In the genomic region with DNA sequence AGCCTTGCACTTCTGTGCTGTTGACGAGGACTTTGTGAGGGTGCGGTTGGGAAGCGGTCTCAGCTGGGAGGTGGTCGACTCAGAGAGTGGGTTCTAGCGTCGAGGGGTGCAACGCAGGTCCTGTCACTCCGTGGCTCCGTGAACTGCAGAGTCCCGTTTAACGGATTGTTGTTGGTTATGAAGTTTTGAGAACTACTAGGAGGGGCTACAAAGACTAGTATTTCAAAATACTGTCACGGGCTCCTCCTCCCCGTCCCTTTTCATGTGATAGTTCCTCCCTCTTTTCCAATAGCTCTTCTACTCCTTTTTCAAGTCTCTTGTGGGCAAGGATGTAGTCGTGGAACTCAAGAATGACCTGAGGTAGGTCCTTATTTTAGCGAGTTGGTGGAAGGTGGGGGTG, we compare ENCODE assay signal across 9 mouse cellular contexts. TPM values are rescaled to one million over a fixed set of nuclear protein-coding genes. Genes with fewer than 3 reads are reported as not detected.
DNase-seq lines count a peak whose midpoint lies in the region; ATAC-seq lines count a peak whose summit lies in the region.
"Had no signal": no experiment of that assay in that cellular context is flagged by ENCODE, and none has a peak within 500 bp of the region (broad histone marks: within the 10 kb centered on the region; RNA-seq: fewer than 3 reads in every experiment).

No protein-coding gene starts in this region.

- WGBS in heart, embryonic 16.5 days, result under 1% methylated on average over 15 of the region's 15 CpGs
- WGBS in hindbrain, embryonic 13.5 days, result 0% methylated on average over 15 of the region's 15 CpGs
- WGBS in midbrain, embryonic 11.5 days, result under 1% methylated on average over 15 of the region's 15 CpGs

- H3K27ac ChIP-seq in heart, embryonic 16.5 days (ENCODE audit: low read length), result peak overlapping the region; percentile 94
- H3K27ac ChIP-seq in hindbrain, embryonic 13.5 days, result peak overlapping the region; percentile 97
- peak overlapping the region; percentile 90 for H3K27ac ChIP-seq in midbrain, embryonic 11.5 days (ENCODE audit: low read depth, low read length)

- peak overlapping the region; percentile 89 for H3K9ac ChIP-seq in heart, embryonic 16.5 days (ENCODE audit: low read length)
- peak overlapping the region; percentile 87 for H3K9ac ChIP-seq in hindbrain, embryonic 13.5 days
- peak overlapping the region; percentile 95 for H3K9ac ChIP-seq in midbrain, embryonic 11.5 days (ENCODE audit: low read length)

- peak overlapping the region; percentile 83 for H3K4me2 ChIP-seq in heart, embryonic 16.5 days (ENCODE audit: low read depth, low read length)
- peak overlapping the region; percentile 88 for H3K4me2 ChIP-seq in hindbrain, embryonic 13.5 days
- peak overlapping the region; percentile 87 for H3K4me2 ChIP-seq in midbrain, embryonic 11.5 days

- H3K36me3 ChIP-seq in heart, embryonic 16.5 days (ENCODE audit: control insufficient read depth, insufficient read depth), result peaks cover 14% of the 10 kb centered on the region
- peaks cover 18% of the 10 kb centered on the region for H3K36me3 ChIP-seq in hindbrain, embryonic 13.5 days
- H3K36me3 ChIP-seq in midbrain, embryonic 11.5 days (ENCODE audit: control insufficient read depth, insufficient read depth, low read length), result peaks cover 8% of the 10 kb centered on the region; the same call in 1 of the 2 replicates

- DNase-seq in heart, postnatal 10 days, result no peak
- peak; percentile 27 for DNase-seq in NIH3T3 (ENCODE audit: low read depth)
- no peak for DNase-seq in midbrain, embryonic 11.5 days (ENCODE audit: low spot score, missing footprints)
- DNase-seq in urinary bladder, postnatal 14 days (ENCODE audit: low spot score), result no peak
- no peak for DNase-seq in spleen, adult 18-20 months

- no peaks in the 10 kb centered on the region for H3K9me3 ChIP-seq in heart, embryonic 16.5 days (replicated peaks; ENCODE audit: control insufficient read depth, low read length)
- H3K9me3 ChIP-seq in hindbrain, embryonic 13.5 days, result no peaks in the 10 kb centered on the region
- H3K9me3 ChIP-seq in midbrain, embryonic 11.5 days (ENCODE audit: control insufficient read depth, low read length), result no peaks in the 10 kb centered on the region

- peak overlapping the region; percentile 60 for H3K4me3 ChIP-seq in heart, embryonic 16.5 days (ENCODE audit: low read length)
- peak overlapping the region; percentile 76 for H3K4me3 ChIP-seq in hindbrain, embryonic 13.5 days
- peak overlapping the region; percentile 94 for H3K4me3 ChIP-seq in midbrain, embryonic 11.5 days (ENCODE audit: low read depth, low read length)

- no peaks in the 10 kb centered on the region for H3K27me3 ChIP-seq in heart, embryonic 16.5 days (ENCODE audit: control insufficient read depth, insufficient read depth, low read length)
- no peaks in the 10 kb centered on the region for H3K27me3 ChIP-seq in hindbrain, embryonic 13.5 days
- no peaks in the 10 kb centered on the region for H3K27me3 ChIP-seq in midbrain, embryonic 11.5 days (ENCODE audit: control insufficient read depth, insufficient read depth, low read length)

- intact Hi-C loops in heart, postnatal 10 days (cut with DNase I), result loop anchor here (1.0 to 5.0 kb wide), 3 partner anchors 27 to 125 kb away; a partner anchor contains a TSS

- peaks cover 10% of the 10 kb centered on the region for H3K4me1 ChIP-seq in heart, embryonic 16.5 days (ENCODE audit: control insufficient read depth, insufficient read depth, low read length)
- peaks cover 24% of the 10 kb centered on the region for H3K4me1 ChIP-seq in hindbrain, embryonic 13.5 days (replicated peaks)
- peaks cover 15% of the 10 kb centered on the region for H3K4me1 ChIP-seq in midbrain, embryonic 11.5 days (ENCODE audit: control insufficient read depth, insufficient read depth, low read length)

- no peak for ATAC-seq in heart, embryonic 16.5 days (replicated peaks; ENCODE audit: extremely low read depth, insufficient read depth, low FRiP score)
- ATAC-seq in hindbrain, embryonic 13.5 days (ENCODE audit: low FRiP score), result no peak
- ATAC-seq in midbrain, embryonic 11.5 days (ENCODE audit: low FRiP score), result peak; percentile 36; the same call in 1 of the 2 replicates
- no peak for ATAC-seq in inflammation-experienced regulatory T-cells, adult 6 months

RNA-seq across cellular contexts. Expression of a gene that starts 0.7 kb away (rescaled TPM):
- polyA plus RNA-seq in heart, embryonic 16.5 days (2015; fragmentation: Nextera tagmentation; extraction: Ambion mirVana), result 132 and 134 TPM in 2 replicates
- total RNA-seq in heart, postnatal 10 days (2021), result 10 to 100 TPM; 28.8 to 31.7 TPM
- polyA plus RNA-seq in hindbrain, embryonic 13.5 days (2015; fragmentation: Nextera tagmentation; extraction: Ambion mirVana), result 112 and 117 TPM in 2 replicates
- polyA plus RNA-seq in midbrain, embryonic 11.5 days (2014; fragmentation: Nextera tagmentation; extraction: Ambion mirVana), result 213 and 234 TPM in 2 replicates
- 10 to 100 TPM; 37.7 to 67.4 (median 40.0) TPM for polyA plus RNA-seq in inflammation-experienced regulatory T-cells, adult 6 months (2017; shearing (Covaris generic))

RNA-seq across cellular contexts. Expression of a gene that starts 9.8 kb away (rescaled TPM):
- 3.1 and 4.2 TPM in 2 replicates for polyA plus RNA-seq in heart, embryonic 16.5 days (2015; fragmentation: Nextera tagmentation; extraction: Ambion mirVana)
- 1 to 10 TPM; 4.0 to 4.1 TPM for total RNA-seq in heart, postnatal 10 days (2021)
- 0.85 and 1.1 TPM in 2 replicates for polyA plus RNA-seq in hindbrain, embryonic 13.5 days (2015; fragmentation: Nextera tagmentation; extraction: Ambion mirVana)
- polyA plus RNA-seq in midbrain, embryonic 11.5 days (2014; fragmentation: Nextera tagmentation; extraction: Ambion mirVana), result 1.4 and 2.0 TPM in 2 replicates
- not detected for polyA plus RNA-seq in inflammation-experienced regulatory T-cells, adult 6 months (2017; shearing (Covaris generic))

RNA-seq across cellular contexts. Expression of a gene that starts 10.4 kb away (rescaled TPM):
- 3.9 and 4.4 TPM in 2 replicates for polyA plus RNA-seq in heart, embryonic 16.5 days (2015; fragmentation: Nextera tagmentation; extraction: Ambion mirVana)
- 1 to 10 TPM; 2.6 TPM for total RNA-seq in heart, postnatal 10 days (2021)
- polyA plus RNA-seq in hindbrain, embryonic 13.5 days (2015; fragmentation: Nextera tagmentation; extraction: Ambion mirVana), result 4.0 and 4.6 TPM in 2 replicates
- 0.59 and 1.2 TPM in 2 replicates for polyA plus RNA-seq in midbrain, embryonic 11.5 days (2014; fragmentation: Nextera tagmentation; extraction: Ambion mirVana)
- 1 to 10 TPM in 2 of 3 experiments, under 1 TPM in 1; 0.74 to 2.3 (median 1.1) TPM for polyA plus RNA-seq in inflammation-experienced regulatory T-cells, adult 6 months (2017; shearing (Covaris generic))

RNA-seq across cellular contexts. Expression of a gene that starts 12.6 kb away (rescaled TPM):
- polyA plus RNA-seq in heart, embryonic 16.5 days (2015; fragmentation: Nextera tagmentation; extraction: Ambion mirVana), result not detected in 2 replicates
- not detected for total RNA-seq in heart, postnatal 10 days (2021)
- not detected in 2 replicates for polyA plus RNA-seq in hindbrain, embryonic 13.5 days (2015; fragmentation: Nextera tagmentation; extraction: Ambion mirVana)
- not detected in 2 replicates for polyA plus RNA-seq in midbrain, embryonic 11.5 days (2014; fragmentation: Nextera tagmentation; extraction: Ambion mirVana)
- polyA plus RNA-seq in inflammation-experienced regulatory T-cells, adult 6 months (2017; shearing (Covaris generic)), result under 1 TPM in 1 of 3 experiments, not detected in 2; 0.94 TPM
- polyA plus RNA-seq: large intestine, adult 2 months had no signal

RNA-seq across cellular contexts. Expression of a gene that starts 18.5 kb away (rescaled TPM):
- 69.9 and 75.0 TPM in 2 replicates for polyA plus RNA-seq in heart, embryonic 16.5 days (2015; fragmentation: Nextera tagmentation; extraction: Ambion mirVana)
- 10 to 100 TPM; 34.5 to 35.6 TPM for total RNA-seq in heart, postnatal 10 days (2021)
- polyA plus RNA-seq in hindbrain, embryonic 13.5 days (2015; fragmentation: Nextera tagmentation; extraction: Ambion mirVana), result 57.3 TPM in 2 replicates
- 76.1 and 81.2 TPM in 2 replicates for polyA plus RNA-seq in midbrain, embryonic 11.5 days (2014; fragmentation: Nextera tagmentation; extraction: Ambion mirVana)
- 10 to 100 TPM; 27.2 to 30.9 (median 30.8) TPM for polyA plus RNA-seq in inflammation-experienced regulatory T-cells, adult 6 months (2017; shearing (Covaris generic))
